ENCODE assay signal across 8 mouse cellular contexts in the genomic region with DNA sequence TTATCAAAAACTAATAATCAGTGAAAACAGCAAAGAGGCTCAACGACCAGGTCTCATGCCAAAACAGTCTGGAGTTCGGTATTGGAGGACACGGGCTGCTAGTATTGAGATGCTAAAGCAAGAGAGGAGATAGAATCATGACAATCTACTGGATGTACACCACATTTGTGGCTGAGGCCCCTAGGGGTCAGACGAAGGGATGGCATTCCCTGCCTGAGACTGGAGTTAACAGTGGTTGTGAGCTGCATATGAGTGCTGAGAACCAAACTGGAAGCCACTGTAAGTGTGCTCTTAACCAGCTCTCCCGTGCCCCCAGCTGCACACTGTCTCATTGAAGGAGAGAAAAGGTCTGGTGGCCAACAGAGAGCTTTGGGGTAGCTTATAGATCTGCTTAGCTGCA. TPM values are rescaled to one million over a fixed set of nuclear protein-coding genes. Genes with fewer than 3 reads are reported as not detected.
DNase-seq lines count a peak whose midpoint lies in the region; ATAC-seq and TF ChIP-seq lines count a peak whose summit lies in the region.

No protein-coding gene starts in this region.

- intact Hi-C loops in heart, postnatal 14 days (cut with DNase I): no loop called here

- in situ Hi-C loops in CH12.LX (cut with MboI; ENCODE audit: low pct_ligation_motif_present, low pct_unique_long_range_greater_than_20kb, low sequenced_read_pairs): loop anchor here (5.0 to 10.0 kb wide), 2 partner anchors 80 to 242 kb away; no protein-coding TSS in a partner anchor

- peak overlapping the region; percentile 65; the same call in 1 of the 2 replicates for H3K9ac ChIP-seq in heart, embryonic 11.5 days (ENCODE audit: low read depth, low read length)
- peak overlapping the region; percentile 41; the same call in 1 of the 2 replicates for H3K9ac ChIP-seq in CH12.LX (ENCODE audit: insufficient read depth, low read depth)
- 0 out of 2 replicates have a peak overlapping the region, but pooled peaks have one; percentile 86 for H3K9ac ChIP-seq in embryonic facial prominence, embryonic 13.5 days
- peak overlapping the region; percentile 52; the same call in 1 of the 2 replicates for H3K9ac ChIP-seq in limb, embryonic 14.5 days (ENCODE audit: low read depth, low read length, severe bottlenecking)

- H3K36me3 ChIP-seq in heart, embryonic 11.5 days (ENCODE audit: control insufficient read depth, insufficient read depth, low read length): no peaks in the 10 kb centered on the region
- H3K36me3 ChIP-seq in CH12.LX (replicated peaks in 1 of 2; ENCODE audit: control insufficient read depth in 1 of 2, insufficient read depth in 1 of 2, low read length in 1 of 2): no peaks in the 10 kb centered on the region
- H3K36me3 ChIP-seq in embryonic facial prominence, embryonic 13.5 days: no peaks in the 10 kb centered on the region
- H3K36me3 ChIP-seq in limb, embryonic 14.5 days (ENCODE audit: control insufficient read depth, insufficient read depth, low read length): no peaks in the 10 kb centered on the region
- H3K36me3 ChIP-seq in splenic B cell, adult 2 months (ENCODE audit: control insufficient read depth, insufficient read depth, low read length, poor library complexity, severe bottlenecking): no peaks in the 10 kb centered on the region

- TF ChIP-seq RAD21 in CH12.LX (IDR thresholded peaks at IDR 0.05; ENCODE audit: low read depth, low read length): no peak

- H3K79me2 ChIP-seq in CH12.LX (replicated peaks; ENCODE audit: control insufficient read depth, extremely low read depth, insufficient read depth, poor library complexity, severe bottlenecking): peaks cover 25% of the 10 kb centered on the region

- WGBS in heart, embryonic 11.5 days (ENCODE audit: insufficient replicate concordance): 70% methylated on average over 5 of the region's 5 CpGs
- WGBS in embryonic facial prominence, embryonic 13.5 days: 65% methylated on average over 5 of the region's 5 CpGs
- 77% methylated on average over 5 of the region's 5 CpGs for WGBS in limb, embryonic 14.5 days

- H3K9me3 ChIP-seq in heart, embryonic 11.5 days (replicated peaks; ENCODE audit: control insufficient read depth, low read length): no peaks in the 10 kb centered on the region
- no peaks in the 10 kb centered on the region for H3K9me3 ChIP-seq in CH12.LX (replicated peaks; ENCODE audit: low read length)
- no peaks in the 10 kb centered on the region for H3K9me3 ChIP-seq in embryonic facial prominence, embryonic 13.5 days
- H3K9me3 ChIP-seq in limb, embryonic 14.5 days (ENCODE audit: control insufficient read depth, low read length): no peaks in the 10 kb centered on the region

- peak overlapping the region; percentile 76 for H3K4me2 ChIP-seq in heart, embryonic 11.5 days
- peak overlapping the region; percentile 22 for H3K4me2 ChIP-seq in CH12.LX (ENCODE audit: insufficient read depth, low read depth, poor library complexity, severe bottlenecking)
- peak overlapping the region; percentile 85 for H3K4me2 ChIP-seq in embryonic facial prominence, embryonic 13.5 days
- peak overlapping the region; percentile 84; the same call in 1 of the 2 replicates for H3K4me2 ChIP-seq in limb, embryonic 14.5 days (replicated peaks; ENCODE audit: low read depth, low read length, severe bottlenecking)

- peak overlapping the region; percentile 89 for H3K4me3 ChIP-seq in heart, embryonic 11.5 days (ENCODE audit: low read depth, low read length)
- peak overlapping the region in 1 of 3 experiments; percentile 73 for H3K4me3 ChIP-seq in CH12.LX (replicated peaks in 1 of 3; ENCODE audit: low read depth in 2 of 3, low read length in 2 of 3, poor library complexity in 1 of 3)
- H3K4me3 ChIP-seq in embryonic facial prominence, embryonic 13.5 days: peak overlapping the region; percentile 90
- H3K4me3 ChIP-seq in limb, embryonic 14.5 days (replicated peaks; ENCODE audit: low read length): peak overlapping the region; percentile 88

- no peaks in the 10 kb centered on the region for H3K27me3 ChIP-seq in heart, embryonic 11.5 days (ENCODE audit: control insufficient read depth, insufficient read depth, low read length)
- H3K27me3 ChIP-seq in CH12.LX (replicated peaks): no peaks in the 10 kb centered on the region
- H3K27me3 ChIP-seq in embryonic facial prominence, embryonic 13.5 days: no peaks in the 10 kb centered on the region
- H3K27me3 ChIP-seq in limb, embryonic 14.5 days (ENCODE audit: control insufficient read depth, insufficient read depth, low read length): no peaks in the 10 kb centered on the region
- H3K27me3 ChIP-seq in splenic B cell, adult 2 months (ENCODE audit: control insufficient read depth, insufficient read depth, low read length, poor library complexity, severe bottlenecking): no peaks in the 10 kb centered on the region

- TF ChIP-seq EP300 in CH12.LX (IDR thresholded peaks at IDR 0.05; ENCODE audit: low read length): no peak

- dilution Hi-C loops in CH12.LX (cut with MboI; ENCODE audit: extremely low pct_ligation_motif_present, extremely low pct_unique_long_range_greater_than_20kb, low sequenced_read_pairs): no loop called here

- peaks cover 5% of the 10 kb centered on the region for H3K4me1 ChIP-seq in heart, embryonic 11.5 days (ENCODE audit: control insufficient read depth, insufficient read depth, low read length)
- H3K4me1 ChIP-seq in CH12.LX (ENCODE audit: control insufficient read depth in 1 of 2, insufficient read depth in 2 of 2): peaks cover 5 to 23% of the 10 kb centered on the region in 2 experiments; a peak in 3 of 4 replicates
- H3K4me1 ChIP-seq in embryonic facial prominence, embryonic 13.5 days: peaks cover 20% of the 10 kb centered on the region
- peaks cover 16% of the 10 kb centered on the region for H3K4me1 ChIP-seq in limb, embryonic 14.5 days (ENCODE audit: control insufficient read depth, insufficient read depth, low read length)

- ATAC-seq in heart, embryonic 11.5 days (replicated peaks; ENCODE audit: insufficient number of reproducible peaks, low FRiP score, low TSS enrichment): no peak
- no peak for ATAC-seq in embryonic facial prominence, embryonic 13.5 days (ENCODE audit: insufficient number of reproducible peaks, insufficient read depth, low FRiP score, low TSS enrichment, low read depth)
- no peak for ATAC-seq in limb, embryonic 14.5 days (ENCODE audit: low FRiP score, low read depth)

- H3K27ac ChIP-seq in heart, embryonic 11.5 days (ENCODE audit: low read depth, low read length): no peak overlapping the region
- no peak overlapping the region for H3K27ac ChIP-seq in CH12.LX (ENCODE audit: insufficient read depth, low read depth)
- H3K27ac ChIP-seq in embryonic facial prominence, embryonic 13.5 days: no peak overlapping the region
- no peak overlapping the region for H3K27ac ChIP-seq in limb, embryonic 14.5 days (replicated peaks; ENCODE audit: low read depth, low read length)

- no peak for TF ChIP-seq CTCF in CH12.LX (conservative IDR thresholded peaks at IDR 0.05 in 1 of 2, IDR thresholded peaks at IDR 0.05 in 1 of 2; ENCODE audit: low read depth in 2 of 2, low read length in 2 of 2)

- DNase-seq in heart, postnatal 14 days: no peak
- DNase-seq in CH12.LX (ENCODE audit: extremely low read depth): peak; percentile 29
- DNase-seq in limb, embryonic 14.5 days (ENCODE audit: low spot score): no peak
- peak; percentile 16 for DNase-seq in splenic B cell, adult 2 months (ENCODE audit: low read depth, low spot score)
- DNase-seq in natural killer cell, adult 2 months (ENCODE audit: low spot score in 2 of 2): no peak
- DNase-seq in right cerebral cortex, adult 18-20 months: no peak

- TF ChIP-seq POLR2A in CH12.LX (IDR thresholded peaks at IDR 0.05; ENCODE audit: low read depth, low read length): no peak
- no peak for TF ChIP-seq POLR2A in limb, embryonic 14.5 days (IDR thresholded peaks at IDR 0.05; ENCODE audit: borderline replicate concordance, extremely low read depth, insufficient read depth, insufficient read length)

TF ChIP-seq in CH12.LX, 34 proteins besides CTCF, POLR2A, EP300 and RAD21:
- TF ChIP-seq NELFE (IDR thresholded peaks at IDR 0.05; ENCODE audit: low read depth, low read length) (no peak), GABPA (IDR thresholded peaks at IDR 0.05; ENCODE audit: insufficient replicate concordance, low read depth, low read length) (no peak), MAFK (IDR thresholded peaks at IDR 0.05; ENCODE audit: insufficient replicate concordance, low read length) (no peak), IRF4 (IDR thresholded peaks at IDR 0.05; ENCODE audit: low read depth, low read length) (no peak), MEF2A (IDR thresholded peaks at IDR 0.05; ENCODE audit: borderline replicate concordance, low read depth, low read length) (no peak), NRF1 (IDR thresholded peaks at IDR 0.05; ENCODE audit: low read depth, low read length) (no peak), MYC (IDR thresholded peaks at IDR 0.05; ENCODE audit: low read depth, low read length) (no peak), KAT2A (IDR thresholded peaks at IDR 0.05; ENCODE audit: insufficient replicate concordance, low read length) (no peak), ZMIZ1 (IDR thresholded peaks at IDR 0.05; ENCODE audit: low read depth, low read length) (no peak), SMC3 (IDR thresholded peaks at IDR 0.05; ENCODE audit: low read depth, low read length) (no peak), BHLHE40 (IDR thresholded peaks at IDR 0.05; ENCODE audit: low read depth, low read length) (no peak), POLR2AphosphoS2 (IDR thresholded peaks at IDR 0.05; ENCODE audit: low read depth, low read length) (no peak), JUND (conservative IDR thresholded peaks at IDR 0.05; ENCODE audit: low read depth, low read length) (no peak)

RNA-seq across cellular contexts. Expression of a gene that starts 0.9 kb away (rescaled TPM):
- 26.0 and 26.6 TPM in 2 replicates for polyA plus RNA-seq in heart, embryonic 11.5 days (2014; fragmentation: Nextera tagmentation; extraction: Ambion mirVana)
- 10 to 100 TPM; 46.4 to 53.8 TPM for total RNA-seq in heart, postnatal 14 days (2021)
- total RNA-seq in CH12.LX (2012; rRNA removed) (42.6 and 43.2 TPM in 2 replicates), CH12.LX (2014; rRNA removed) (52.9 and 53.4 TPM in 2 replicates)
- 83.8 and 101 TPM in 2 replicates for polyA plus RNA-seq in CH12.LX (2012; ENCODE audit: insufficient read length, low read depth)
- 37.9 and 45.4 TPM in 2 replicates for polyA plus RNA-seq in embryonic facial prominence, embryonic 13.5 days (2015; fragmentation: Nextera tagmentation; extraction: Ambion mirVana)
- polyA plus RNA-seq in limb, embryonic 14.5 days (2012; rRNA removed): 191 and 204 TPM in 2 replicates
- 42.6 and 43.5 TPM in 2 replicates for polyA plus RNA-seq in limb, embryonic 14.5 days (2014; fragmentation: Nextera tagmentation; extraction: Ambion mirVana)

RNA-seq across cellular contexts. Expression of a gene that starts 43.8 kb away (rescaled TPM):
- polyA plus RNA-seq in heart, embryonic 11.5 days (2014; fragmentation: Nextera tagmentation; extraction: Ambion mirVana): 20.3 and 21.0 TPM in 2 replicates
- 10 to 100 TPM; 10.1 to 14.9 TPM for total RNA-seq in heart, postnatal 14 days (2021)
- total RNA-seq in CH12.LX (2012; rRNA removed) (7.4 and 11.7 TPM in 2 replicates), CH12.LX (2014; rRNA removed) (4.3 and 6.5 TPM in 2 replicates)
- 5.4 and 8.3 TPM in 2 replicates for polyA plus RNA-seq in CH12.LX (2012; ENCODE audit: insufficient read length, low read depth)
- 11.7 and 12.3 TPM in 2 replicates for polyA plus RNA-seq in embryonic facial prominence, embryonic 13.5 days (2015; fragmentation: Nextera tagmentation; extraction: Ambion mirVana)
- 9.7 and 13.6 TPM in 2 replicates for polyA plus RNA-seq in limb, embryonic 14.5 days (2012; rRNA removed)
- 17.2 and 17.7 TPM in 2 replicates for polyA plus RNA-seq in limb, embryonic 14.5 days (2014; fragmentation: Nextera tagmentation; extraction: Ambion mirVana)

Comparison
In these comparisons a context has a peak if more than half of its experiments do, and no peak if none do; other contexts are left out.
1. H3K4me2 ChIP-seq: peak in every context shown above with its lines; median percentile 85 in embryonic facial prominence, embryonic 13.5 days; 84 in limb, embryonic 14.5 days; 76 in heart, embryonic 11.5 days; 22 in CH12.LX.
2. DNase-seq: peak in CH12.LX (single experiment) and splenic B cell, adult 2 months (single experiment); none in heart, postnatal 14 days (0 of 2), limb, embryonic 14.5 days (single experiment), natural killer cell, adult 2 months (0 of 2) and right cerebral cortex, adult 18-20 months (single experiment).
3. Peak in every context shown above with its lines, with median percentiles within 50 percentile points of each other: H3K9ac ChIP-seq.